9 mouse cellular contexts compared by ENCODE assay signal in the genomic region with DNA sequence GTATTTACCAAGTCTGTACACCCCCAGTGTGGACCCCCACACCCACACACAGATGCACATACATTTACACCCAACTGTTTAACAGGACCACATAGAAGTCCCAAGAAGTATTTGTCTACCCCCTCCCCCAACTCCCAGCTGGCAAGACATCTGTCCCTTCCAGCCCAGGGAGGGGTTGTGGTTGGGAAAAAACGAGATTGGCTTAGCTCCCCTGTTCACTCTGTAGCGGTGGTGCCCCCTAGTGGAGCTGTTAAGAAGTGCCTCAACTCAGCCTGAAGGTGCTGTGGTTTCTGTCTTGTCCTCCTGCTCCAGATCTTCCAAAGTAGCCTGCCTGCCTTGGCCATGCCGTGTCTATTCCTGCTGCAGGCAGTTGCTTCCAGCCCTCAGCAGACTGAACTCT. TPM values are rescaled to one million over a fixed set of nuclear protein-coding genes. Genes with fewer than 3 reads are reported as not detected.
DNase-seq lines count a peak whose midpoint lies in the region; ATAC-seq and TF ChIP-seq lines count a peak whose summit lies in the region.
"Had no signal": no experiment of that assay in that cellular context is flagged by ENCODE, and none has a peak within 500 bp of the region (broad histone marks: within the 10 kb centered on the region; RNA-seq: fewer than 3 reads in every experiment).

No protein-coding gene starts in this region.

- H3K4me1 ChIP-seq in ES-E14 (ENCODE audit: control insufficient read depth in 2 of 2, insufficient read depth in 2 of 2, low read length in 2 of 2, poor library complexity in 1 of 2), result peaks cover 0 to 9% of the 10 kb centered on the region in 2 experiments; a peak in 1 of 4 replicates
- H3K4me1 ChIP-seq in embryonic facial prominence, embryonic 15.5 days, result peaks cover 18% of the 10 kb centered on the region
- H3K4me1 ChIP-seq in heart, embryonic 12.5 days (replicated peaks), result peaks cover 15% of the 10 kb centered on the region

- ATAC-seq in embryonic facial prominence, embryonic 15.5 days (ENCODE audit: insufficient number of reproducible peaks, low FRiP score, low TSS enrichment, low read depth), result peak; percentile 52
- peak; percentile 39; the same call in 1 of the 2 replicates for ATAC-seq in heart, embryonic 12.5 days (ENCODE audit: insufficient number of reproducible peaks, low FRiP score)

- peak; percentile 80 for DNase-seq in ES-E14 (ENCODE audit: low read depth, low spot score)
- DNase-seq in adrenal gland, postnatal 36 days, result peak; percentile 84 to 88
- peak; percentile 82 for DNase-seq in layer of hippocampus, adult 9-11 months
- peak; percentile 90 for DNase-seq in lung, postnatal 14 days
- DNase-seq in right cerebral cortex, postnatal 25 days, result peak; percentile 59
- peak; percentile 79 for DNase-seq in urinary bladder, postnatal 25 days (ENCODE audit: low spot score)

- H3K4me2 ChIP-seq in embryonic facial prominence, embryonic 15.5 days (replicated peaks), result no peak overlapping the region
- no peak overlapping the region for H3K4me2 ChIP-seq in heart, embryonic 12.5 days

- no peak overlapping the region for H3K9ac ChIP-seq in ES-E14 (ENCODE audit: insufficient read depth, low read depth, low read length, poor library complexity, severe bottlenecking)
- no peak overlapping the region for H3K9ac ChIP-seq in embryonic facial prominence, embryonic 15.5 days
- H3K9ac ChIP-seq in heart, embryonic 12.5 days, result no peak overlapping the region

- WGBS in embryonic facial prominence, embryonic 15.5 days, result 11% methylated on average over 3 of the region's 3 CpGs
- WGBS in heart, embryonic 12.5 days, result 7% methylated on average over 3 of the region's 3 CpGs

- H3K27me3 ChIP-seq in embryonic facial prominence, embryonic 15.5 days, result no peaks in the 10 kb centered on the region
- no peaks in the 10 kb centered on the region for H3K27me3 ChIP-seq in heart, embryonic 12.5 days (replicated peaks)

- H3K4me3 ChIP-seq in ES-E14 (ENCODE audit: insufficient read depth in 1 of 2, low read depth in 1 of 2, low read length in 2 of 2, poor library complexity in 1 of 2, severe bottlenecking in 1 of 2), result no peak overlapping the region
- no peak overlapping the region for H3K4me3 ChIP-seq in embryonic facial prominence, embryonic 15.5 days (replicated peaks)
- no peak overlapping the region for H3K4me3 ChIP-seq in heart, embryonic 12.5 days

- in situ Hi-C loops in ES-E14 (cut with MboI; ENCODE audit: low sequenced_read_pairs in 2 of 2, unreplicated experiment in 2 of 2), result no loop called here

- H3K27ac ChIP-seq in ES-E14 (ENCODE audit: insufficient read depth, low read depth, low read length, poor library complexity, severe bottlenecking), result no peak overlapping the region
- no peak overlapping the region for H3K27ac ChIP-seq in embryonic facial prominence, embryonic 15.5 days (replicated peaks)
- H3K27ac ChIP-seq in heart, embryonic 12.5 days (ENCODE audit: poor library complexity, severe bottlenecking), result no peak overlapping the region

- H3K9me3 ChIP-seq in ES-E14 (ENCODE audit: control insufficient read depth, insufficient read depth, low read depth, low read length), result no peaks in the 10 kb centered on the region
- H3K9me3 ChIP-seq in embryonic facial prominence, embryonic 15.5 days (replicated peaks), result no peaks in the 10 kb centered on the region
- H3K9me3 ChIP-seq in heart, embryonic 12.5 days (replicated peaks), result peaks cover 7% of the 10 kb centered on the region; the same call in 1 of the 2 replicates

- H3K36me3 ChIP-seq in ES-E14 (ENCODE audit: control insufficient read depth, insufficient read depth, low read length, poor library complexity, severe bottlenecking), result no peaks in the 10 kb centered on the region
- no peaks in the 10 kb centered on the region for H3K36me3 ChIP-seq in embryonic facial prominence, embryonic 15.5 days
- H3K36me3 ChIP-seq in heart, embryonic 12.5 days, result no peaks in the 10 kb centered on the region

TF ChIP-seq in ES-E14, 5 proteins besides CTCF, POLR2A, EP300 and RAD21:
- 0 out of 2 replicates have a peak, but pooled peaks have one; percentile 41 for TF ChIP-seq ZNF384 (IDR thresholded peaks at IDR 0.05; ENCODE audit: low read depth, low read length)
- peak; percentile 50; the same call in 1 of the 2 replicates for TF ChIP-seq ZC3H11A (IDR thresholded peaks at IDR 0.05; ENCODE audit: borderline replicate concordance, low read depth, low read length)
- peak; percentile 45; the same call in 1 of the 2 replicates for TF ChIP-seq CHD2 (IDR thresholded peaks at IDR 0.05; ENCODE audit: low read depth, low read length)
- TF ChIP-seq HCFC1 (IDR thresholded peaks at IDR 0.05; ENCODE audit: borderline replicate concordance, insufficient read depth, low read length), result no peak

RNA-seq across cellular contexts. Expression of a gene that starts 1.0 kb away (rescaled TPM):
- not detected in 2 replicates for total RNA-seq in ES-E14 (2012; rRNA removed)
- not detected for total RNA-seq in adrenal gland, postnatal 36 days (2021)
- 2.9 and 4.7 TPM in 2 replicates for polyA plus RNA-seq in embryonic facial prominence, embryonic 15.5 days (2015; fragmentation: Nextera tagmentation; extraction: Ambion mirVana)
- polyA plus RNA-seq in heart, embryonic 12.5 days (2016; fragmentation: Nextera tagmentation; extraction: Ambion mirVana), result 0.28 TPM in 1 of 2 replicates, not detected in the other
- polyA plus RNA-seq: neural tube, embryonic 14.5 days had no signal

RNA-seq across cellular contexts. Expression of a gene that starts 13.2 kb away (rescaled TPM):
- total RNA-seq in ES-E14 (2012; rRNA removed), result 0.13 and 0.16 TPM in 2 replicates
- under 1 TPM in 1 of 2 experiments, not detected in 1; 0.10 TPM for total RNA-seq in adrenal gland, postnatal 36 days (2021)
- polyA plus RNA-seq in embryonic facial prominence, embryonic 15.5 days (2015; fragmentation: Nextera tagmentation; extraction: Ambion mirVana), result 0.59 and 0.68 TPM in 2 replicates
- 0.08 and 0.13 TPM in 2 replicates for polyA plus RNA-seq in heart, embryonic 12.5 days (2016; fragmentation: Nextera tagmentation; extraction: Ambion mirVana)
- polyA plus RNA-seq: neural tube, embryonic 14.5 days had no signal

RNA-seq across cellular contexts. Expression of a gene that starts 21.6 kb away (rescaled TPM):
- 0.37 and 0.89 TPM in 2 replicates for total RNA-seq in ES-E14 (2012; rRNA removed)
- 10 to 100 TPM; 14.1 to 14.7 TPM for total RNA-seq in adrenal gland, postnatal 36 days (2021)
- polyA plus RNA-seq in embryonic facial prominence, embryonic 15.5 days (2015; fragmentation: Nextera tagmentation; extraction: Ambion mirVana), result 39.4 and 43.2 TPM in 2 replicates
- 59.7 and 68.4 TPM in 2 replicates for polyA plus RNA-seq in heart, embryonic 12.5 days (2016; fragmentation: Nextera tagmentation; extraction: Ambion mirVana)

RNA-seq across cellular contexts. Expression of a gene that starts 51.8 kb away (rescaled TPM):
- total RNA-seq in ES-E14 (2012; rRNA removed), result 3.6 and 4.2 TPM in 2 replicates
- total RNA-seq in adrenal gland, postnatal 36 days (2021), result 1 to 10 TPM in 1 of 2 experiments, under 1 TPM in 1; 0.33 to 1.2 TPM
- polyA plus RNA-seq in embryonic facial prominence, embryonic 15.5 days (2015; fragmentation: Nextera tagmentation; extraction: Ambion mirVana), result 2.3 and 3.4 TPM in 2 replicates
- 0.83 and 0.95 TPM in 2 replicates for polyA plus RNA-seq in heart, embryonic 12.5 days (2016; fragmentation: Nextera tagmentation; extraction: Ambion mirVana)
